In genomic region chr1:151783403-151783802, GRCm38 (mm10) we compare ENCODE assay signal across 34 mouse cellular contexts.
"Had no signal": no experiment of that assay in that cellular context is flagged by ENCODE, and none has a peak within 500 bp of the region (broad histone marks: within the 10 kb centered on the region; RNA-seq: fewer than 3 reads in every experiment).

No protein-coding gene starts in this region.

- ATAC-seq: hindbrain, embryonic 16.5 days; hindbrain, postnatal 0 days; inflammation-experienced regulatory T-cells, adult 6 months; intestine, embryonic 15.5 days; intestine, postnatal 0 days had no signal

- H3K27ac ChIP-seq: heart, embryonic 13.5 days; heart, embryonic 15.5 days; hindbrain, embryonic 10.5 days; hindbrain, embryonic 12.5 days; hindbrain, embryonic 13.5 days; hindbrain, embryonic 14.5 days; hindbrain, embryonic 15.5 days; hindbrain, postnatal 0 days; intestine, embryonic 15.5 days; kidney, embryonic 15.5 days; kidney, postnatal 0 days; layer of hippocampus, adult 2 months; left cerebral cortex, adult 2 months had no signal

- H3K4me2 ChIP-seq: heart, embryonic 11.5 days; heart, embryonic 12.5 days; heart, embryonic 13.5 days; heart, embryonic 15.5 days; hindbrain, embryonic 12.5 days; hindbrain, embryonic 13.5 days; hindbrain, embryonic 14.5 days; hindbrain, embryonic 15.5 days; intestine, embryonic 15.5 days; kidney, embryonic 15.5 days had no signal

- H3K9me3 ChIP-seq: heart, embryonic 12.5 days; heart, embryonic 13.5 days; heart, embryonic 15.5 days; hindbrain, embryonic 10.5 days; hindbrain, embryonic 12.5 days; hindbrain, embryonic 13.5 days; hindbrain, embryonic 15.5 days; intestine, embryonic 15.5 days; kidney, embryonic 15.5 days had no signal

- H3K27me3 ChIP-seq: heart, embryonic 12.5 days; heart, embryonic 13.5 days; heart, embryonic 15.5 days; hindbrain, embryonic 12.5 days; hindbrain, embryonic 13.5 days; hindbrain, embryonic 15.5 days; intestine, embryonic 15.5 days; kidney, embryonic 15.5 days had no signal

- H3K4me3 ChIP-seq: heart, embryonic 12.5 days; heart, embryonic 13.5 days; heart, embryonic 15.5 days; hindbrain, embryonic 10.5 days; hindbrain, embryonic 12.5 days; hindbrain, embryonic 13.5 days; hindbrain, embryonic 15.5 days; intestine, embryonic 15.5 days; kidney, embryonic 15.5 days; layer of hippocampus, adult 2 months; left cerebral cortex, adult 2 months had no signal

- DNase-seq: heart, postnatal 10 days; heart, postnatal 14 days; heart, postnatal 36 days; heart, postnatal 4 days; kidney, adult 11 months; kidney, adult 18-20 months; kidney, adult 2 months; kidney, adult 8-10 months; kidney, adult 9 months; kidney, postnatal 10 days; kidney, postnatal 14 days; kidney, postnatal 25 days; kidney, postnatal 36 days; kidney, postnatal 4 days; layer of hippocampus, adult 9-11 months; layer of hippocampus, postnatal 36 days had no signal

- H3K9ac ChIP-seq: heart, embryonic 12.5 days; heart, embryonic 13.5 days; heart, embryonic 15.5 days; hindbrain, embryonic 12.5 days; hindbrain, embryonic 13.5 days; hindbrain, embryonic 14.5 days; hindbrain, embryonic 15.5 days; intestine, embryonic 15.5 days; kidney, embryonic 15.5 days had no signal

- H3K4me1 ChIP-seq: heart, embryonic 12.5 days; heart, embryonic 13.5 days; heart, embryonic 15.5 days; hindbrain, embryonic 10.5 days; hindbrain, embryonic 12.5 days; hindbrain, embryonic 13.5 days; hindbrain, embryonic 15.5 days; intestine, embryonic 15.5 days; kidney, embryonic 15.5 days had no signal
